Mouse (Mus musculus): ENCODE results near the gene Actn4.

GRCm38 (mm10) chr7:28880554-28880953, 81.6 kb downstream of the Actn4 start:
- TF ChIP-seq MAFK (IDR thresholded peaks at IDR 0.05; ENCODE audit: insufficient read depth, low read depth, low read length), result no peak
- TF ChIP-seq HCFC1 (IDR thresholded peaks at IDR 0.05; ENCODE audit: borderline replicate concordance, insufficient read depth, low read length), result no peak
- TF ChIP-seq ZC3H11A (IDR thresholded peaks at IDR 0.05; ENCODE audit: borderline replicate concordance, low read depth, low read length), result no peak
- TF ChIP-seq CHD2 (IDR thresholded peaks at IDR 0.05; ENCODE audit: low read depth, low read length), result no peak
- no peak for TF ChIP-seq ZNF384 (IDR thresholded peaks at IDR 0.05; ENCODE audit: low read depth, low read length)
